Mouse (Mus musculus): ENCODE results near the gene Tacc3.

Gene Tacc3

DNA sequence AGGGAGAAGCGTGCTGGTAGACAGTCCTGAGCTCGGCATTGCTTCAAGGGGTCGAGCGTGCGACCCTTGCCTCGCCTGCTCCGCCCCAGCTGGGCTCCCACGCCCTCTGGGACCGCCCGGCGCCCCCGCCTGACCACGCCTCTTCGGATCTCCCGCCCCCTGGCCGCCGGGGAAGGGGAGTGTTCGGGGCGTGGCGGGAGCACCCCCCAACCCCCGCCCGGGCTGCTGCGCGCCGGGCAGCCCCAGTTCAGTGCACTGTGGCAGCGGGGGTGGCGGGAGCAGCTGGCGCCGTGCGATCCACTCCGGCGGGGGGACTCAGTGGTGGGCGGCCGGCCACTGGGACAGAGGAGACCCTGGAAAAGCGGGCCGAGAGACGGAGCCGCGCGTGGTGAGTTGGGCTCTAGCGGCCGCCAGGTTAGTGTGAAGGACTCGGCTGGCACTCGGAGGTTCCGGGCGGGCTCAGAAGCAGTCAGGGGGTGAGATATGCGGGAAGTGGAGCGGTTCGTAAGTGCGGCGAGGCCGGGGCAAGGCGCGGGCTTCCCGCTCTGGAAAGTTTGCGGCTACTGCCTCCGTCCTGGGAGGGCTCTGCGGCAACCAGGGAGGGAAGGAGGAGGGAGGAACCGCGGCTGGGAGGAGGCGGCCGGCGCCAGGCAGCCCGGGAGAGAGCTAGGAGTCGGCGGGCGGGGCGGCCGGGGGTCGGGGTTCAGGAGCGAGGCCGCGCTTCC, 63.8 kb downstream of the Tacc3 start, which contains the start of gene Fgfr3:
Gene Fgfr3 (plus strand): TSS at position 134 of the 725 bp plus-strand sequence.
- TF ChIP-seq GATA4 (IDR thresholded peaks at IDR 0.05; ENCODE audit: insufficient replicate concordance, low read length) = no peak

DNA sequence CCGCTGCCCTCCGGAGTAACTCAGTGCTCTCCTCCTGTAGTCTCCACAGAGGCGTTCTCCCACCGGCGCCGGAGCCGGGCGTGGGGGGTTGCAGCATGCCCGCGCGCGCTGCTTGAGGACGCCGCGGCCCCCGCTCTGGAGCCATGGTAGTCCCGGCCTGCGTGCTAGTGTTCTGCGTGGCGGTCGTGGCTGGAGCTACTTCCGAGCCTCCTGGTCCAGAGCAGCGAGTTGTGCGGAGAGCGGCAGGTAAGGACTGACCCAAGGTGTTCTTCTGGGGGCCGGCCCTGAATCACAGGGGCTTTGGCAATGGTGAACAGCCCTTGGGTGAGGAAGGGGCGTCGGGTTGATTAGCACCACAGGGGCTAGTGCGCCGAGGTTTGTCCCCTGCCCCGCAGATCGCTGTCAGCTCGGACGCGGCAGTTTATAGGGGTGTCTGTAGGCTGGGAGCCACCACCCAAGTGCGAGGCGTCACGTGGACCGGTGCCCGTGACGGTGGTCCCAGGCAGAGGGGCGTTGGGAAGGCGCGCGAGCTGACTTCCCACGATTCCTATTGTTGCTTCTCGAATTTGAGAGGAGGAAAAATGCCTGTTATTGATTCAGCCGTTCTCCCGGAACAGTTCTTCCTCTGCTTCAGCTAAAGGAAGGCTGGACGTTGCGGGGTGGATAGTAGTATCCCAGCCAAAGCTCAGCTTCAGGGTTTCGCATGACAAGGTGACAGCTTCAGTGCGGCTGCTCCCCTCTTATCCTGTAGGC, 64.5 kb downstream of the Tacc3 start:
- no peak for TF ChIP-seq GATA4 (IDR thresholded peaks at IDR 0.05; ENCODE audit: insufficient replicate concordance, low read length)

DNA sequence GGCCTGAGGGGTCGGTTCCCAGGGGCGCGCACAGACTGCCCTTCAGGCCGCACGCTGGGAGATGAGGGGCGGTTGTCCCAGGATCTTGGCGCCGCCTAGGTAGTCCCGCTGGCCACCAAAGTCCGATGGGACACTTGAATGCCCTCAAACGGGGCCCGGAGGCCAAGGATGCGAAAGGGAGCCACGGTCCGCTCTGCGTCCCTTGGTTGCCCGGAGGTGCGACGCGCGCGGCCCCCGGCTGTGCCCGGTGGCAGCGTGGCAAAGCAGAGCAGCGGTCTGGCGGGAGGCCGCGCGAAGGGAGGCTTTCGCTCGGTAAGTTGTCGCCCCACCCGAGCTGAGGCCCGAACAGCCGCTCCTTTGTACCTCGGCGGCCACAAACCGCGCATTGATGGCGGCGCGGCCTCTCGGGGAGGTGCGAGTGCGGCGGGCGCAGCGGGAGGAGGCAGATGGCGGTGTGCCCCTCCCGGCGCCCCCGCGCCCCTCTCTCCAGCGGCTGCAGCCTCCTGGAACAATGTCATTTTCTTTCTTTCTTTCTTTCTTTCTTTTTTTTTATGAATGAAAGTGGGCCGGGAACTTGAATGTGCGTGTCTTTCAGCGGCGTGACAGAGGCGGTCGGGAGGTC, 65.2 kb downstream of the Tacc3 start:
- TF ChIP-seq GATA4 (IDR thresholded peaks at IDR 0.05; ENCODE audit: insufficient replicate concordance, low read length) = no peak

DNA sequence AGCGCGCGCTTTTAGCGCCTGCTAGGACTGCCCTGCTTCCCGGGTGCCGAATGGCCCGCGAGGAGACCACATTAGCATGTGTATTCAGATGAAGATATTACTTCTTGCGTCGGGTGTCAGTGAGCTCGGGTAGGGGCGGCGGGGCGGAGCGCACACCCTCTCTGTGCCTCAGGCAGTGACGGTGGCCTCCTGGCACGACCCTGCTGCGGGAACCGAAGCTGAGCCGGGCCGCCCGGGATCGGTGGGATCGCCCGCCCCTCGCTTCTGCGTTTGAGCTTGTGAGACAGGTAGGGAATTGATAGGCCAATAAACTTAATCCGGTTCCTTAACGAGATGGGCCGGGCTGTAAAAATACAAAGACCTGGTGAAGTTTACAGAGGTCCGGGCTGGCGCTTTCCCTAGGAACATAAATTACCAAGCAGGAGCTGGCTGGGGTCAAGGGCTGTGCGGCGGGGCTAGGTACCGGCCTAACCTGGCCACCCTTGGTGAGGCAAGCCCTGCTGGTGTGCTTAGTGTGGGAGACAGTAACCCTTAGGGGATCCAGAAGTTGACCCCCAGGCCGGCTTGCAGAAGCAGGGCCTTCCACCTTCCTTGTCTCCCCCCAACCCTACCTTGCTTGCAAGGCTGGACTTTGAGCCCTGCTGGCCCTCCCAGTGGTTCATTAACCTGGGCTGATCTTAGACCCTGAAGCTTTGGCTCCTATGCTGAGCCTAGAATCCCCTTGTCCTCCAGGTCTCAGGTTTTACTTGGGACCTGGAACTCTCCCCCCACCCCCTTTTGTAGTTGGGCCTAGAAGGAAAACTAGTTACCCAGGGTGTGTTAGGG, 65.9 kb downstream of the Tacc3 start:
- no peak for TF ChIP-seq GATA4 (IDR thresholded peaks at IDR 0.05; ENCODE audit: insufficient replicate concordance, low read length)

- TF ChIP-seq GATA4 (IDR thresholded peaks at IDR 0.05; ENCODE audit: insufficient replicate concordance, low read length) = no peak
Measured at GRCm38 (mm10) chr5:33726081-33726647, 68.2 kb downstream of the Tacc3 start.

DNA sequence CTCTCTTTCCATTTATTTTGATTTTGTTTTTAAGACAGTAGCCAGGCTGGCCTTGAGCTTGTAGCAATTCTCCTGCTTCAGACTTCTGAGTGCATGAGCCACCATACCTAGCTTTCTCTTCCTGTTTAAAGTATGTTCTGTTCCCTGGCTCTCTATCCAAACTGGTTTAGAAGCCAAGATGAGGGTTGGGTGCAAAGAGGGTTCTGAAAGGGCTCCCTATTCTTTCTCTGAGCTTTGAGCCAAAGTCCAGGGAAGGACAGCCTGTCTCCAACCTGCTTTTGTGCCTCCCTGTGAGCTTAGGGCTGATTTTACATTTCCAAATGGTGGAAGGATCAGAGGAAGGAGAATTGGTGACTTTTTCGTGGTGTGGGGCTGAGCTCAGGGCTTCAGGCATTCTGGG, 69.0 kb downstream of the Tacc3 start:
- TF ChIP-seq GATA4 (IDR thresholded peaks at IDR 0.05; ENCODE audit: insufficient replicate concordance, low read length) = no peak

Data from liver, adult (tissue).